Mouse (Mus musculus) MEL (cell line): ENCODE measurements around the gene Slc20a1. TPM values are rescaled to one million over a fixed set of nuclear protein-coding genes. Genes with fewer than 3 reads are reported as not detected.

ENCODE experiments used
- DNase-seq: peaks from one replicate; pipeline ENCODE4 v3.0.0; 2011; ENCODE audit warnings: low read depth, low spot score
- H3K27ac ChIP-seq: 2 replicates; pipeline ENCODE4 v1.5.1; 2012; ENCODE audit warnings: low read depth, mild to moderate bottlenecking, control low read depth, low read length, moderate library complexity; ENCODE audit not compliant: control insufficient read depth
- H3K27me3 ChIP-seq, 2 experiments: fragments of 150-350 bp in 1 of 2; sonication (generic) in 1 of 2; 2 replicates each; pipeline ENCODE4 v1.6.1; 2012; ENCODE audit warnings: low read length in 2 of 2, mild to moderate bottlenecking in 2 of 2, improper control_type of control experiment in 1 of 2, moderate library complexity in 1 of 2; ENCODE audit not compliant: insufficient read depth in 2 of 2, control insufficient read depth in 1 of 2
- H3K36me3 ChIP-seq, 2 experiments: 2 replicates each; pipeline ENCODE4 v1.6.1; 2012 to 2014; ENCODE audit warnings: low read length in 2 of 2, improper control_type of control experiment in 1 of 2, inconsistent platforms in 1 of 2, mild to moderate bottlenecking in 1 of 2; ENCODE audit not compliant: insufficient read depth in 2 of 2, control insufficient read depth in 1 of 2
- H3K4me1 ChIP-seq, 2 experiments: fragments of 150-350 bp in 1 of 2; sonication (generic) in 1 of 2; 2 replicates each; pipeline ENCODE4 v1.6.1; 2012; ENCODE audit warnings: low read length in 2 of 2, improper control_type of control experiment in 1 of 2, mild to moderate bottlenecking in 1 of 2; ENCODE audit not compliant: insufficient read depth in 2 of 2, control insufficient read depth in 1 of 2
- H3K4me3 ChIP-seq, 2 experiments: fragments of 150-350 bp in 1 of 2; sonication (generic) in 1 of 2; 2 replicates each; pipeline ENCODE4 v1.5.1; 2012; ENCODE audit warnings: low read depth in 2 of 2, low read length in 2 of 2, mild to moderate bottlenecking in 2 of 2, moderate library complexity in 2 of 2, control low read depth in 1 of 2, improper control_type of control experiment in 1 of 2; ENCODE audit not compliant: control insufficient read depth in 1 of 2, insufficient read depth in 1 of 2
- H3K79me2 ChIP-seq: 2 replicates; pipeline ENCODE4 v1.6.1; 2012; ENCODE audit warnings: mild to moderate bottlenecking, low read length, moderate library complexity; ENCODE audit not compliant: control insufficient read depth, poor library complexity, insufficient read depth
- H3K9ac ChIP-seq: 2 replicates; pipeline ENCODE4 v1.6.1; 2012; ENCODE audit warnings: low read depth, mild to moderate bottlenecking, control low read depth, low read length, moderate library complexity; ENCODE audit not compliant: control insufficient read depth, poor library complexity, severe bottlenecking
- H3K9me3 ChIP-seq: fragments of 150-350 bp; sonication (generic); replicated peaks from 2 replicates; pipeline ENCODE4 v1.6.1; 2012; ENCODE audit warnings: mild to moderate bottlenecking, low read length, improper control_type of control experiment, moderate library complexity; ENCODE audit not compliant: insufficient read depth
- BHLHE40 ChIP-seq: IDR thresholded peaks from 2 replicates; pipeline ENCODE4 v1.6.1; 2012; ENCODE audit warnings: low read depth, mild to moderate bottlenecking, inconsistent platforms, low read length, improper control_type of control experiment, borderline replicate concordance
- CHD1 ChIP-seq: IDR thresholded peaks from 2 replicates; pipeline ENCODE4 v1.6.1; 2012; ENCODE audit warnings: low read depth, mild to moderate bottlenecking, inconsistent platforms, low read length, improper control_type of control experiment
- CHD2 ChIP-seq: IDR thresholded peaks from 2 replicates; pipeline ENCODE4 v1.6.1; 2011; ENCODE audit warnings: low read length, improper control_type of control experiment
- CTCF ChIP-seq, 3 experiments: IDR thresholded peaks in 2 of 3; conservative IDR thresholded peaks in 1 of 3; 2 replicates each; pipeline ENCODE4 v1.5.1; 2011 to 2012; ENCODE audit warnings: low read length in 3 of 3, low read depth in 2 of 3, mild to moderate bottlenecking in 2 of 3, improper control_type of control experiment in 1 of 3, inconsistent platforms in 1 of 3, mixed read lengths in 1 of 3, moderate library complexity in 1 of 3; ENCODE audit not compliant: control insufficient read depth in 1 of 3, insufficient read depth in 1 of 3, poor library complexity in 1 of 3, severe bottlenecking in 1 of 3
- ELF1 ChIP-seq: IDR thresholded peaks from 2 replicates; pipeline ENCODE4 v1.6.1; 2014; ENCODE audit warnings: low read depth, mild to moderate bottlenecking, inconsistent platforms, low read length, improper control_type of control experiment, moderate library complexity
- EP300 ChIP-seq, 2 experiments: IDR thresholded peaks; 2 replicates each; pipeline ENCODE4 v1.6.1; 2011; ENCODE audit warnings: improper control_type of control experiment in 2 of 2, low read length in 2 of 2, low read depth in 1 of 2, mild to moderate bottlenecking in 1 of 2
- GABPA ChIP-seq: IDR thresholded peaks from 2 replicates; pipeline ENCODE4 v1.6.1; 2012; ENCODE audit warnings: low read depth, mild to moderate bottlenecking, inconsistent platforms, low read length, improper control_type of control experiment, moderate library complexity
- GATA1 ChIP-seq: IDR thresholded peaks from 2 replicates; pipeline ENCODE4 v1.6.1; 2011; ENCODE audit warnings: low read depth, low read length, improper control_type of control experiment
- HCFC1 ChIP-seq: IDR thresholded peaks from 2 replicates; pipeline ENCODE4 v1.6.1; 2012; ENCODE audit warnings: low read depth, mild to moderate bottlenecking, inconsistent platforms, low read length, improper control_type of control experiment, moderate library complexity
- JUND ChIP-seq: IDR thresholded peaks from 2 replicates; pipeline ENCODE4 v1.6.1; 2011; ENCODE audit warnings: low read depth, mild to moderate bottlenecking, improper control_type of control experiment, low read length
- KAT2A ChIP-seq: conservative IDR thresholded peaks from 2 replicates; pipeline ENCODE4 v1.6.1; 2012; ENCODE audit warnings: low read depth, low read length, improper control_type of control experiment, inconsistent platforms
- MAX ChIP-seq: IDR thresholded peaks from 2 replicates; pipeline ENCODE4 v1.6.1; 2011; ENCODE audit warnings: low read length, improper control_type of control experiment
- MAZ ChIP-seq: IDR thresholded peaks from 2 replicates; pipeline ENCODE4 v1.6.1; 2012; ENCODE audit warnings: low read depth, mild to moderate bottlenecking, inconsistent platforms, low read length, improper control_type of control experiment
- MYB ChIP-seq: IDR thresholded peaks from 2 replicates; pipeline ENCODE4 v1.6.1; 2011; ENCODE audit warnings: mild to moderate bottlenecking, low read depth, low read length, improper control_type of control experiment
- NELFE ChIP-seq: IDR thresholded peaks from 2 replicates; pipeline ENCODE4 v1.6.1; 2011; ENCODE audit warnings: low read depth, low read length, improper control_type of control experiment
- NRF1 ChIP-seq: IDR thresholded peaks from 2 replicates; pipeline ENCODE4 v1.6.1; 2014; ENCODE audit warnings: low read depth, mild to moderate bottlenecking, inconsistent platforms, low read length, improper control_type of control experiment, moderate library complexity; ENCODE audit not compliant: poor library complexity, insufficient read depth, severe bottlenecking
- POLR2A ChIP-seq, 2 experiments: IDR thresholded peaks; 2 replicates each; pipeline ENCODE4 v1.6.1; 2011 to 2012; ENCODE audit warnings: low read length in 2 of 2, mild to moderate bottlenecking in 2 of 2, control low read depth in 1 of 2, improper control_type of control experiment in 1 of 2, low read depth in 1 of 2, moderate library complexity in 1 of 2; ENCODE audit not compliant: control insufficient read depth in 1 of 2, insufficient read depth in 1 of 2, poor library complexity in 1 of 2
- POLR2AphosphoS2 ChIP-seq: IDR thresholded peaks from 2 replicates; pipeline ENCODE4 v1.6.1; 2011; ENCODE audit warnings: low read length, improper control_type of control experiment
- POLR2AphosphoS5 ChIP-seq: IDR thresholded peaks from 2 replicates; pipeline ENCODE4 v1.6.1; 2012; ENCODE audit warnings: low read depth, borderline replicate concordance, mild to moderate bottlenecking, inconsistent platforms, low read length, moderate library complexity, mixed read lengths
- RAD21 ChIP-seq: IDR thresholded peaks from 2 replicates; pipeline ENCODE4 v1.6.1; 2011; ENCODE audit warnings: mild to moderate bottlenecking, low read depth, low read length, improper control_type of control experiment
- SMC3 ChIP-seq: IDR thresholded peaks from 2 replicates; pipeline ENCODE4 v1.6.1; 2011; ENCODE audit warnings: low read depth, low read length, improper control_type of control experiment
- TAL1 ChIP-seq: IDR thresholded peaks from 2 replicates; pipeline ENCODE4 v1.6.1; 2012; ENCODE audit warnings: mild to moderate bottlenecking, inconsistent platforms, low read length, moderate library complexity, mixed read lengths
- TBP ChIP-seq: IDR thresholded peaks from 2 replicates; pipeline ENCODE4 v1.8.0; 2011; ENCODE audit warnings: low read depth, low read length, improper control_type of control experiment
- USF2 ChIP-seq, 2 experiments: IDR thresholded peaks; 2 replicates each; pipeline ENCODE4 v1.6.1; 2011 to 2012; ENCODE audit warnings: improper control_type of control experiment in 2 of 2, low read length in 2 of 2, borderline replicate concordance in 1 of 2, inconsistent platforms in 1 of 2, low read depth in 1 of 2, mild to moderate bottlenecking in 1 of 2; ENCODE audit not compliant: insufficient read depth in 1 of 2
- ZC3H11A ChIP-seq: IDR thresholded peaks from 2 replicates; pipeline ENCODE4 v1.6.1; 2012; ENCODE audit warnings: low read depth, mild to moderate bottlenecking, inconsistent platforms, low read length, improper control_type of control experiment
- ZMIZ1 ChIP-seq: IDR thresholded peaks from 2 replicates; pipeline ENCODE4 v1.6.1; 2012; ENCODE audit warnings: low read depth, mild to moderate bottlenecking, inconsistent platforms, low read length, improper control_type of control experiment, moderate library complexity
- ZNF384 ChIP-seq: IDR thresholded peaks from 2 replicates; pipeline ENCODE4 v1.6.1; 2012; ENCODE audit warnings: low read depth, mild to moderate bottlenecking, inconsistent platforms, low read length, improper control_type of control experiment
- polyA plus RNA-seq, 2 experiments: library from polyadenylated mRNA; stranded (reverse) in 1 of 2; unstranded in 1 of 2; fragments of >175 nt in 1 of 2; fragments of >200 nt in 1 of 2; gene quantifications; 2 replicates each; pipeline versions ENCODE4 v1.2.1 to v1.2.4; 2012; ENCODE audit warnings: low replicate concordance in 2 of 2, low read depth in 1 of 2; ENCODE audit not compliant: insufficient read length in 2 of 2, insufficient read depth in 1 of 2, missing spikeins in 1 of 2
- total RNA-seq: library from RNA; depleted of rRNA; stranded (reverse); fragments of 300-350 nt; gene quantifications from 2 replicates; pipeline ENCODE4 v1.2.3, GENCODE M21; 2012

Gene Slc20a1
- total and polyA plus RNA-seq, 3 experiments = 69.4 to 80.7 TPM; not detected in 1

DNA sequence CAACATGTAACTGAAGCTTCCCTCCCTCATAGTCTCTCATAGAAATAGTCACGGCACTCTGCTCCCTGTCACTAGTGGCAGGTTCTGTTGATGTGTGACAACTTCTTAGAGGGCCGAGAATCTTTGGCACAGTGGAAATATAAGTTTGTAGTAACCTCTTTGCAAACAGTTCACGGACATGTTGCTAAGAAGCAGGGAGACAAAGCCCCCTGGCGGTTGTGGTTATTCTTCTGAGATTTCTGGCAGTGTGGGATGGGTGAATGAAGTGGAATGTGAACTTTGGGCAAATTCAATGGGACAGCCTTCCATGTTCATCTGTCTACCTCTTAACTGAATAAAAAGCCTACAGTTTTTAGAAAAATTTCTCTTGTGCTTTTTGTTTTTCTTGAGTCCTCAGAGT lies 12.7 kb downstream of the Slc20a1 start:
- no peak for DNase-seq
- Histone ChIP-seq H3K4me3 (no peak overlapping the region), H3K79me2 (no peaks in the 10 kb centered on the region), H3K9me3 (no peaks in the 10 kb centered on the region), H3K9ac (no peak overlapping the region), H3K27ac (no peak overlapping the region), H3K36me3 (peaks cover 6 to 7% of the 10 kb centered on the region in 2 experiments), H3K4me1 (peaks cover 3 to 7% of the 10 kb centered on the region in 2 experiments), H3K27me3 (no peaks in the 10 kb centered on the region)
- TF ChIP-seq POLR2AphosphoS5 (no peak), TAL1 (no peak), KAT2A (no peak), MAX (no peak), CTCF (IDR thresholded peaks at IDR 0.05 in 2 of 3, conservative IDR thresholded peaks at IDR 0.05 in 1 of 3; ENCODE audit: control insufficient read depth in 1 of 3, insufficient read depth in 1 of 3, low read depth in 2 of 3, low read length in 3 of 3, poor library complexity in 1 of 3, severe bottlenecking in 1 of 3) (no peak), GATA1 (no peak), MYB (no peak), ZMIZ1 (no peak), CHD2 (no peak), ZNF384 (no peak), USF2 (IDR thresholded peaks at IDR 0.05; ENCODE audit: borderline replicate concordance in 1 of 2, insufficient read depth in 1 of 2, low read depth in 1 of 2, low read length in 2 of 2) (no peak), EP300 (IDR thresholded peaks at IDR 0.05; ENCODE audit: low read depth in 1 of 2, low read length in 2 of 2) (no peak), BHLHE40 (no peak), RAD21 (no peak), NRF1 (no peak), HCFC1 (no peak), POLR2A (IDR thresholded peaks at IDR 0.05; ENCODE audit: control insufficient read depth in 1 of 2, insufficient read depth in 1 of 2, low read depth in 1 of 2, low read length in 2 of 2, poor library complexity in 1 of 2) (no peak), NELFE (no peak)

DNA sequence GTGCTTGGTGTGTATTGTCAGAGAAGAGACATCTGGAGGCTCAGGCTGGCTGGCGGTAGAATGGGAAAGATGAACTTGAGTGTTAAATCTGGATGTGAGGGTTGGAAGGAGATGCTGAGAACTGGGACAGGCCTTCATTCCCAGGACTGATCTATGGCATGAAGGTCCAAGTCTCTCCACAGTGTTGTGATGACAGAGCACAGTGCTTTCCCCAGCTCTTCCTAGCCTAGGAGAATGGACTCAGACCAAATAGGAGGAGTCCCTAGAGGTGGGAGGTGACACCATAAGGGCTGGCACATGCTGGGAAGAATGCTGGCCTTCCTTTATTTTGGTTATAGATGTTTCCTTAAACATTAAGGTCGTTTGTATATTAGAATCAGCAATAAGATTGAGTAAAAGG lies 13.4 kb downstream of the Slc20a1 start:
- Histone ChIP-seq H3K4me1 (peaks cover 3 to 7% of the 10 kb centered on the region in 2 experiments), H3K27me3 (no peaks in the 10 kb centered on the region)
- no peak for DNase-seq
- TF ChIP-seq USF2 (IDR thresholded peaks at IDR 0.05; ENCODE audit: borderline replicate concordance in 1 of 2, insufficient read depth in 1 of 2, low read depth in 1 of 2, low read length in 2 of 2) = no peak
- no peak for TF ChIP-seq POLR2AphosphoS2
- TF ChIP-seq KAT2A = no peak
- no peak for TF ChIP-seq CHD1
- TF ChIP-seq TBP = no peak
- TF ChIP-seq ELF1 = no peak
- no peak for TF ChIP-seq NELFE
- no peak for TF ChIP-seq SMC3
- TF ChIP-seq MAZ = no peak
- TF ChIP-seq JUND = no peak
- TF ChIP-seq ZNF384 = no peak
- TF ChIP-seq GABPA = no peak
- TF ChIP-seq ZC3H11A = no peak
- no peak for TF ChIP-seq MYB
- TF ChIP-seq, all 39 proteins: peak for 0
- Histone ChIP-seq H3K4me3 (no peak overlapping the region), H3K9me3 (no peaks in the 10 kb centered on the region), H3K79me2 (no peaks in the 10 kb centered on the region), H3K27ac (no peak overlapping the region), H3K36me3 (peaks cover 3 to 7% of the 10 kb centered on the region in 2 experiments), H3K9ac (no peak overlapping the region)
